Mouse (Mus musculus): ENCODE results near the gene Rnf19b.

Rnf19b gene

DNA sequence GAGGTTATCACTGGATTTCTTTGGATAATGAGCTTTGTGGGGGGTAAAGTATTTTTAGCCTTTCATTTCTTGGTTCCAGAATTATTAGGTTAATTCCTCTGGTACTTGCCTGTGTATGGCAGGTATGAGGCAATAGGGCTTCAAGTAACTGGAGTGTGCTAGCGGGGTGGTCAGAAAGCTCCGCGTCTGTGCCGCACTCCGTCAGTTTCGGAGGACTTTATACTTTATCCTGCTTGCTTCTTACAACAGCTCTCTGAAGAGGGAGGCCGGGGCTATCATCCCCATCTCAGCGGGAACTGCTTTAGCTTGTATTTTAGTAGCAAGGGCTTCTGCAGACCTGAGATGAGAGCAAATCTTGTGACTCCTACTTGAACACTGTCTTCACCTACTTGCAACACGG, 21.1 kb downstream of the Rnf19b start:
- DNase-seq (ENCODE audit: low spot score), result no peak

DNA sequence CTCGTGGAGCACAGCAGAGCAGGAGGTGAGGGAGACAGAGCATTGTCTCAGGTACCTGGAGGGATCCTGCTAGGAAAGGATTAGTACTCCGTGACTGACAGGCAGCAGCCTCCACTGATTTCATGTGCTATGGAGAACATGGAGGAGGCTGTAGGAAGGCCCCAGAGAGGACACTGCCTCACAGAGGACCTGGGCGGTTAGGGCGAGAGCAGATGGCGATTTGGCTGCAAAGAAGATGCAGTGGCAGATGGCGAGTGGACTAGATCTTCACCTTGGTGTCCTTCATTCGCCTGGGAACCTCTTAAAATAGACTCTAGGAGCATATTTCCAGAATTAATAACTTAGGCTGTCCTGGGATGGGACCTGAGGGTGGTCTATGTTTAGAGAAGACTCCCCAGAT, 23.0 kb downstream of the Rnf19b start:
- no peak for DNase-seq (ENCODE audit: low spot score)

GRCm38 (mm10) chr4:129081512-129081911, 23.4 kb downstream of the Rnf19b start:
- DNase-seq (ENCODE audit: low spot score), result peak; percentile 30

DNA sequence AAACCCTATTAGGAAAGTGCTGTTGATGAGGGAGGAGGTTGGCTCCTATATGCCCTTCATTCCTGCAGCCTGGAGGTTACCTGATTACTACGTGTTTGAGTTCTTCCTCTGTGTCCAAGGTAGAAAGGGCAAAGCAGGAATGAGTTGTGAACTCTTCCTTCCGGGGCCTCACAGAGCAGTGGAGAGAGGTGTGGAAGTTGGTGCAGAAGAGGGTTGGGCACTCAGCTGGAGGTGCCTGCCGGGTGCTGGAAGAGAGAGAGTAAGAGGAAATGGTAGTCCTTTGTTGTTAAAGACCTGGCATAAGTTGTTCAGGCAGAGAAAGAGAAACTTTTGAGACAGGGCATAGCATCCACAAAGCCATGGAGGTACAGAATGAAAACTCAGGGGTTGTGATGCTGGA, 23.9 kb downstream of the Rnf19b start:
- DNase-seq (ENCODE audit: low spot score), result no peak

- DNase-seq (ENCODE audit: low spot score), result peak; percentile 83
Measured at GRCm38 (mm10) chr4:129082379-129083115, 24.5 kb downstream of the Rnf19b start.

DNA sequence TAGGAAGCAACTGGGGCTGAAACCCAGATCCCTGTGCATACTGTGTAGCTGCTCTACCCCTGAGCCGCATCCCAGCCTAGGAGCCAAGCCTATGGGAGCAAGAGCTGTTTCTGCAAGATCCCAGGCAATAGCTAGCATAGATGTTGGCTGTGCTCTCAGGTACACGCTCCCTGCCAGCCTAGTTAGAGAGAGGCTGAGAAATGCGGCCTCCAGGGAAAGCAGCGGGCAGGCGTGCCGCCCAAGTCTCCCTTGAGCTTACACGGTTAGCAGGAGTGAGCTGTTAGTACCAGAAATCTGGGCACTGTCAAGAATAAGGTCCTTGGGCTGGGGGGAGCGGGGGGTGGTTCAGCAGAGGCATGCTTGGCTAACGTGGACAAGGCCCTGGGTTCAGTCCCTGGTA, 26.8 kb downstream of the Rnf19b start:
- DNase-seq (ENCODE audit: low spot score), result no peak

DNA sequence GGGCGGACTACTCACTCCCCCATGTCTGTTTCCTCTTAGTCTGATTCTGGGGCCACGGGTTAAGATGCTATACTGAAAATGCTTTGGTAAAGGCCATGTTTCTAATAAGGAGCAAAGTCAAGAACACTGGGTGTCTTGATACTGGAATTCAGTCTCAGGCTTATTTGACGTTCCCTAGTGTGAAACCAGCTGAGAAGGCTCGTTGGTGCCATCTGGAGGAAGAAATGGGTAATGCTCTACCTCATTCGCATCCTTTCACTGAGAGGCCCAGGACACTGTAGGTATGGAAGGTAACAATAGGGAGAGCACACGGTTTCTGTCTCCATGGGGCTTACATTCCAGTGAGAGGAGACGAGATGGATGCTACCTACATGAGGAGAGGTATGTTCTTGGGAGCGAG, 28.0 kb downstream of the Rnf19b start:
- peak; percentile 70 for DNase-seq (ENCODE audit: low spot score)

- DNase-seq (ENCODE audit: low spot score), result no peak
Measured at GRCm38 (mm10) chr4:129087850-129088249, 29.8 kb downstream of the Rnf19b start.

- DNase-seq (ENCODE audit: low spot score), result no peak
Measured at GRCm38 (mm10) chr4:129095276-129095675, 37.2 kb downstream of the Rnf19b start.

- no peak for DNase-seq (ENCODE audit: low spot score)
Measured at GRCm38 (mm10) chr4:129097006-129097405, 38.9 kb downstream of the Rnf19b start.

- no peak for DNase-seq (ENCODE audit: low spot score)
Measured at GRCm38 (mm10) chr4:129102133-129102829, 44.2 kb downstream of the Rnf19b start.

- DNase-seq (ENCODE audit: low spot score), result peak; percentile 87
Measured at GRCm38 (mm10) chr4:129105356-129105755, 47.3 kb downstream of the Rnf19b start, which contains the start of gene Tmem54. Gene Tmem54 (plus strand): TSS chr4:129105548.

- no peak for DNase-seq (ENCODE audit: low spot score)
Measured at GRCm38 (mm10) chr4:129106073-129106472, 48.0 kb downstream of the Rnf19b start.

- DNase-seq (ENCODE audit: low spot score), result no peak
Measured at GRCm38 (mm10) chr4:129107348-129107899, 49.4 kb downstream of the Rnf19b start.

GRCm38 (mm10) chr4:129108624-129109023, 50.6 kb downstream of the Rnf19b start:
- no peak for DNase-seq (ENCODE audit: low spot score)

DNA sequence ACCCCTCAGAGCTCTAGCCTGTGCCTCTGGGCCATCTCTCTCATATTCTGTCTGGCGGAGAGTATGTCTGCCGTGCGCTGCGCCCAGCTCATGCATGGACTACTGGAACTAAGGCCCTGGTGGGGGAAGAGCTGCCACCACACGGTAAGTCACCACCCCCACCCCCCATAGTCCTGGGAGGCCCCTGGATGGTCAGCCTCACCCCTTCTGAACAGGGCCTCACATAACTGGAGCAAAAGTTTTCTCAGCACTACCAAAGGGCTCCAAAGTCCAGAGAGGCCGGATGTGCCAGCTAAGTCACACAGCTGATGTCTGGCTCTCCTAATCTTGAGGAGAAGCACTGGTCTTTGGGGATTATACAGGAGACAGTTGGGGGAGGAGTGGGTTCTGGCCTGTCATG, 52.7 kb downstream of the Rnf19b start:
- DNase-seq (ENCODE audit: low spot score), result no peak

GRCm38 (mm10) chr4:129111350-129111749, 53.3 kb downstream of the Rnf19b start:
- DNase-seq (ENCODE audit: low spot score), result no peak

GRCm38 (mm10) chr4:129112231-129112630, 54.2 kb downstream of the Rnf19b start:
- no peak for DNase-seq (ENCODE audit: low spot score)

DNA sequence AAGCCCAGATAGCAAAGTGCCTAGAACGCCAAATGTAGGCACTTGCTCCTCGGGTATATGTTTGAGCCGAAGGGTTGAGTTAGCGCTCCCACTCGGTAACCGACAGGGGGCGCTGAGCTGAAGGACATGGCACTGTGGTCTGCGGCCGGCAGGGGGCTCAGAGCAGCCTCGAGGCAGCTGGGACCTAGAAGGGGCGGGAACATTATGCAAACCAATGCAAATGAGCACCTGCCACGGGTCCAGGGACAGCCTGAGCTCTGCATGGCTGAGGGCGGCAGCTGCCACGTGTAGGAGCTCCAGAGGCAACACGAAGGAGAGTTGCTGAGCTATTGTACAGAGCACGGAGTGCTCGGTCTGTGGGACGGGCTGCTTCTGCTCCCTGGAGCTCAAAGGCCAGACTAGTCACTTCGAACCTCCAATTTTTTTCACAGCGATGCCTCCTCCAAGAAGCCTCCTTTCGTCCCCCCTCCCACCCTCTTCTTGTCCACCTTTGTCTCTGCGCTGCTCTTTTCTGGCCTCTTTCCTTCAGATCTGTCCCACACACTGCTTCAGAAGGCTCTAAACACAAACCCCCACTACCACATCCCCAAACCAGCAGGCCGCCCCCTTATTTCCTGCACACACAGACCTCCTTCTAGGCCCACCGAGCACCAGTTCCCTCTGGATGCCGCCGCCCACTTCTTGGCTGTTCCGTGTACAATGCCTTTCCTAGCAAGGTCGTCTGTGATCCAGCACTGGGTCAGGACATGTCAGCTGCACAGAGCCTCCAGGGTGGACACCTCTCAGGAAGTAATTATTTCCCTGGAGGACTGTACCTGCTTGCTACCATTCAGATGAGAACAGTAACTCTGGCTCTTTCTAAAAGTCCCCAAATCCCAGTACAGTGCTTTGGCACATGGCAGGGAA, 55.3 kb downstream of the Rnf19b start:
- DNase-seq (ENCODE audit: low spot score), result peak; percentile 58

- DNase-seq (ENCODE audit: low spot score), result no peak
Measured at GRCm38 (mm10) chr4:129116703-129117102, 58.6 kb downstream of the Rnf19b start.

GRCm38 (mm10) chr4:129117720-129118510, 59.8 kb downstream of the Rnf19b start:
- DNase-seq (ENCODE audit: low spot score), result no peak

Measured in urinary bladder, postnatal 14 days (tissue).